Mouse (Mus musculus) frontal cortex, postnatal 25 days (tissue): ENCODE measurements around the gene Mettl27.

Experiments
- DNase-seq, 2 experiments: peaks; one replicate each; pipeline ENCODE4 v3.0.0; 2022; ENCODE audit warnings: low spot score in 2 of 2

Gene Mettl27

DNA sequence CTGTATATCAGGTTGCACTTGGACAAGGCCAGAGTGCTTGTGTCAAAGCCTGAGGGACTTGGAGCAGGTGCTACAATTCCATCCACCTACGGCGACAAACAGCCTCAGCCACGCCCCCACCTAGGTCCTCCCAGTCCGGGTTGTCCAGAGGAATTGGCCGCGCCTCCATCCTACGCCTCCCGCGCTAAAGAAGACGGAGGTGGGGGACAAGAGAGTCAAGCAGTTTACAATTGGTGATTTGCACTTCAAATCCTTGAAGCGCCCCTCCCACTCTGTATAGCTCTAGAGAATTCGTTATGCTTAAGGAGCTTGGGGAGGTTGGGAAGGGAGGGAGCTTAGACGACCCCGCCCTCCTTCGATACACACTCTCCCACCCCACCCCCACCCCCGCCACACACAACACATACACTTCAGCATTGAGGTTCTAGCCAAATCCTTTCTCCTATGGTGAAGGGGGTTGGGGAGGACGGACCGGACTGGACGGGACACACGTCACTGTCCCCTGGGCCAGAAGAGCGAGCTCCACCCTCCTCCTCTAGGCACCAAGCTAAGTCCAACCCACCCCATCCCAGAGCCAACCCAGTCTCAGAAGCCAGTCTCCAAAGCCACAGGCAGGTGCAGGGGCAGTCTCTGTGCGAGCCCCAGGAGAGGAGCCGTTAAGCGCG lies 53.6 kb downstream of the Mettl27 start, which contains the start of gene Cldn3:
Gene Cldn3 (plus strand): TSS at position 582 of the 665 bp plus-strand sequence.
- DNase-seq, result no peak

- DNase-seq, result no peak
Observed at GRCm38 (mm10) chr5:134986298-134987268, 54.4 kb downstream of the Mettl27 start.

- DNase-seq, result no peak
Observed at GRCm38 (mm10) chr5:134989166-134989565, 57.0 kb downstream of the Mettl27 start.

DNA sequence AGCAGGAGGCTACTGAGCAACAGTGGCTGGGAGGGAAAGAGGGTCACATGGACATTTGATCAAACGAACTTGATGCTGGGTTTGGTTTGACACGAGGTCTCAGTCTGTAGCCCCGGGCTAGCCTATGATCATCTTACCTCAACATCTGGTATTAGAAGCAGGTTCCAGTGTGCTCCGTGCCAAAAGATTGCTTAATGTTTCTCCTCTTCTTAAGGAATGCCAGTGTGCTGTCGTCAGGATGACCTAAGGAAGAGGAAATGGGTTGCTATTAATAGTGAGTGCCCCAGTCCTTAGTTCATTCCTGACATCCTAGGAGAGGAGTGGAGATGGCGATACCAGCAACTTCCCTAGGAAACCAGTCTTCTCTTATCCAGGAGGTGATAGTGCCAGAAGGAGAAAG lies 57.6 kb downstream of the Mettl27 start:
- DNase-seq, result no peak
